Mouse (Mus musculus): ENCODE data around the gene Bhlhe23. TPM values are rescaled to one million over a fixed set of nuclear protein-coding genes. Genes with fewer than 3 reads are reported as not detected.

The Bhlhe23 gene
- polyA plus RNA-seq, 1 experiment = 0.01 TPM

DNA sequence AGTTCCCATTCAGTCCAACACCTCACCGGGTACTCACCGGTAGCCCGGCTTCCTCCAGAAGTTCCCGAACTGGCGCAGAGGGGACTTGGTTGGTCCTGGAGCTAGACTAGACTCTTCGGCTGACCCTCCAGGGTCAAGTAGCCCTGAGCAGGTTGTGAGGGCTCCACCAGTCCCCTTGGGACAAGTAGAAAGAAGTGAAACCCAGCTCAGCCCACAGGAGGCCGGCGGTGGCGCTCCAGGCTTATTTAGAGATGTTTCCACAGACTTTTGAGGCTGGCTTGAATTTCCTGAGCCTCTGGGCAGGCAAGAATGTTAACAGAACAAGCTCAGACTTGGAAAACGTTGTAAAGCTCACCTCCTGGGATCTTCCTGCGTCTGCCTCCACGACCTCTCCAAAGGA, 1.5 kb downstream of the Bhlhe23 start:
- Histone ChIP-seq H3ac (ENCODE audit: control insufficient read depth, insufficient read length, low read depth) (no peak overlapping the region), H3K36me3 (ENCODE audit: control insufficient read depth, insufficient read depth) (no peaks in the 10 kb centered on the region), H3K27me3 (ENCODE audit: control insufficient read depth, insufficient read depth, insufficient read length) (peaks cover 66% of the 10 kb centered on the region), H3K79me3 (ENCODE audit: low read depth) (no peaks in the 10 kb centered on the region), H3K79me2 (ENCODE audit: control insufficient read depth, insufficient read depth) (no peaks in the 10 kb centered on the region), H3K4me3 (ENCODE audit: insufficient read depth, poor library complexity, severe bottlenecking) (no peak overlapping the region)
- TF ChIP-seq FOSL1 (IDR thresholded peaks at IDR 0.05; ENCODE audit: insufficient read depth, low read length, poor library complexity, severe bottlenecking) (no peak), USF1 (IDR thresholded peaks at IDR 0.05; ENCODE audit: low read depth) (no peak), MYOD1 (IDR thresholded peaks at IDR 0.05; ENCODE audit: control insufficient read depth, insufficient read length, low read depth) (no peak), CEBPB (IDR thresholded peaks at IDR 0.05; ENCODE audit: low read depth) (no peak), MAX (IDR thresholded peaks at IDR 0.05) (no peak), MYOG (IDR thresholded peaks at IDR 0.05; ENCODE audit: control insufficient read depth, extremely low read depth, insufficient read length) (no peak), CTCF (IDR thresholded peaks at IDR 0.05; ENCODE audit: control insufficient read depth, insufficient read depth, insufficient read length) (no peak)

DNA sequence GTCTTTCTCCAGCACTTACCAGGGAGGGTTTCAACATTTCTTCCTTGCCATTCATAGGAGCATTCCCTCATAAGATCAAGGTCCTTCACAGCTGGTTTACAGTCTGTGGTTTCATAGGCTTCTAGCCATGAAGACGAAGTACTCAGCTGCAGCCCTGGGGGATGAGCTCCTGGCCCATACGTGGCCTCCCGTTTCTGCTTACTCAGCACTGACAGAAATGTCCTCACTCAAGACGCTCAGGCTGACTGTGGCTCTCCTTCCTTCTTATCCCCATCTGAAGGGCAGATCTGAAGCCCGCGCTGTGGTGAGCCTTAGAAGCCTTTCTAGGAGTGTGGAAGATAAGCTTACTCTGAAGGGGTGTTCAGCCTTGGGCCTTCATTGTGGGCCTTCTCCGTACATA, 11.0 kb downstream of the Bhlhe23 start:
- TF ChIP-seq MYOG (IDR thresholded peaks at IDR 0.05; ENCODE audit: control insufficient read depth, extremely low read depth, insufficient read length) (no peak), CEBPB (IDR thresholded peaks at IDR 0.05; ENCODE audit: low read depth) (no peak), USF1 (IDR thresholded peaks at IDR 0.05; ENCODE audit: low read depth) (no peak), CTCF (IDR thresholded peaks at IDR 0.05; ENCODE audit: control insufficient read depth, insufficient read depth, insufficient read length) (no peak), MAX (IDR thresholded peaks at IDR 0.05) (no peak), FOSL1 (IDR thresholded peaks at IDR 0.05; ENCODE audit: insufficient read depth, low read length, poor library complexity, severe bottlenecking) (no peak), MYOD1 (IDR thresholded peaks at IDR 0.05; ENCODE audit: control insufficient read depth, insufficient read length, low read depth) (no peak)
- Histone ChIP-seq H3K27me3 (ENCODE audit: control insufficient read depth, insufficient read depth, insufficient read length) (peaks cover 40% of the 10 kb centered on the region), H3K4me3 (ENCODE audit: insufficient read depth, poor library complexity, severe bottlenecking) (no peak overlapping the region), H3K79me2 (ENCODE audit: control insufficient read depth, insufficient read depth) (no peaks in the 10 kb centered on the region), H3ac (ENCODE audit: control insufficient read depth, insufficient read length, low read depth) (no peak overlapping the region), H3K36me3 (ENCODE audit: control insufficient read depth, insufficient read depth) (no peaks in the 10 kb centered on the region), H3K79me3 (ENCODE audit: low read depth) (no peaks in the 10 kb centered on the region)

DNA sequence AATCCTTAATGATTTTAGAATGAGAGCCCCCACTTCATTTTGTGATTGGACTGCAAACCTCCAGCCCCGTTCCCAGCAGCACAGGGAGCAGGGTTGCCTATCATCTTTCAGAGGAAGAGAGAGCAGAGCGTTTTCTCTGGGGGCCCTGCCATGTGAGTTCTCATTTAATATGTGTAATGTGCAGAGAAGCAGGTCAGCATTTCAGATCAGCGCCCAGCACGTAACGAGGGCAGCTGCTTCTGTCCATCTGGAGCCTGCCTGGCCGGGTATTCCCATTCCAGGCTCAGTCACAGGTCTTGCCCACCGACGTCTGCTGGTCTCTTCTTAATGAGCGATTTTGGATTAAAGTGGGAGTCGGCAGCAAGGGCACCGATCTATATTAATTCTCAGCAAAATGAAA, 11.7 kb downstream of the Bhlhe23 start:
- no peaks in the 10 kb centered on the region for H3K36me3 ChIP-seq (ENCODE audit: control insufficient read depth, insufficient read depth)
- H3K79me2 ChIP-seq (ENCODE audit: control insufficient read depth, insufficient read depth) = no peaks in the 10 kb centered on the region
- no peaks in the 10 kb centered on the region for H3K79me3 ChIP-seq (ENCODE audit: low read depth)
- no peak overlapping the region for H3K4me3 ChIP-seq (ENCODE audit: insufficient read depth, poor library complexity, severe bottlenecking)
- H3K27me3 ChIP-seq (ENCODE audit: control insufficient read depth, insufficient read depth, insufficient read length) = peaks cover 35% of the 10 kb centered on the region
- no peak overlapping the region for H3ac ChIP-seq (ENCODE audit: control insufficient read depth, insufficient read length, low read depth)
- TF ChIP-seq MYOD1 (IDR thresholded peaks at IDR 0.05; ENCODE audit: control insufficient read depth, insufficient read length, low read depth) (no peak), FOSL1 (IDR thresholded peaks at IDR 0.05; ENCODE audit: insufficient read depth, low read length, poor library complexity, severe bottlenecking) (no peak), CTCF (IDR thresholded peaks at IDR 0.05; ENCODE audit: control insufficient read depth, insufficient read depth, insufficient read length) (no peak), MYOG (IDR thresholded peaks at IDR 0.05; ENCODE audit: control insufficient read depth, extremely low read depth, insufficient read length) (no peak), USF1 (IDR thresholded peaks at IDR 0.05; ENCODE audit: low read depth) (no peak), MAX (IDR thresholded peaks at IDR 0.05) (no peak), CEBPB (IDR thresholded peaks at IDR 0.05; ENCODE audit: low read depth) (no peak)

DNA sequence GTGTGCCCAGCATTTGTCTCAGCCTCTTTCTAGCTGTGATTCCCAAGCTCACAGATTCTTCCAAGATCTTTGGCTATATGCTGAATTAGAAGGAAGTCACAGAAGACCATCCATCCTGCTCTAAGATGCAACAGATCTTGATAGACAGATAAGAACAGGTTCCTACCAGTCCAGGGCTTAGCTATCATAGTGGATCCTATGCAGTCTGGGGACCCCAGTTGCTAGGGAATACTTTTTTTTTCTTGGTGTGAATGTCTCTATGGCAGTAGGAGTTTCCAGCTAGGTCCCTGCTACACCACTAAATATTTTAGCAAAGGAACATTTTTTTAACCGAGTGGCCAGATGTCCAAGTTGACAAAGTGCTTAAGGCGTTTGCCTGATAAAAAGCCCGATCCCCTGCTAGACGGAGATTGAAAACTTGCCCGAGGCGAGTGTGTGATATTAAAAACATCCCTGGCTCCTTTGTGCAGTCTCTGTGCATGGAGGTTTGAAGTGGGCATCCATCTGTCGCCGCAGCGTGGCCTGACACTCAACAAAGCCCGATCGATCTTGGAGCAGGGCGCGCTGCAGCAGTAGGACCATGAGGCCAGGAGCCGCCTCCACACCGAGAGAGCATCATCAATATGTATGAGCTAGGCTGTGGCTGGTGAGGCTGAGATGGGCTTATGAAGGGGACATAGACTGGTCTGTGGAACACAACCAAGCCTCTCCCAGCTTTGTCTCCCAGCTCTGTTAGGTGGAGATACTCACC, 18.0 kb downstream of the Bhlhe23 start:
- Histone ChIP-seq H3K79me3 (ENCODE audit: low read depth) (no peaks in the 10 kb centered on the region), H3K4me3 (ENCODE audit: insufficient read depth, poor library complexity, severe bottlenecking) (no peak overlapping the region), H3K36me3 (ENCODE audit: control insufficient read depth, insufficient read depth) (no peaks in the 10 kb centered on the region), H3ac (ENCODE audit: control insufficient read depth, insufficient read length, low read depth) (no peak overlapping the region), H3K79me2 (ENCODE audit: control insufficient read depth, insufficient read depth) (no peaks in the 10 kb centered on the region), H3K27me3 (ENCODE audit: control insufficient read depth, insufficient read depth, insufficient read length) (peaks cover 24% of the 10 kb centered on the region)
- TF ChIP-seq FOSL1 (IDR thresholded peaks at IDR 0.05; ENCODE audit: insufficient read depth, low read length, poor library complexity, severe bottlenecking) = no peak
- no peak for TF ChIP-seq CEBPB (IDR thresholded peaks at IDR 0.05; ENCODE audit: low read depth)
- no peak for TF ChIP-seq MYOD1 (IDR thresholded peaks at IDR 0.05; ENCODE audit: control insufficient read depth, insufficient read length, low read depth)
- TF ChIP-seq USF1 (IDR thresholded peaks at IDR 0.05; ENCODE audit: low read depth) = no peak
- TF ChIP-seq CTCF (IDR thresholded peaks at IDR 0.05; ENCODE audit: control insufficient read depth, insufficient read depth, insufficient read length) = no peak
- no peak for TF ChIP-seq MAX (IDR thresholded peaks at IDR 0.05)
- TF ChIP-seq MYOG (IDR thresholded peaks at IDR 0.05; ENCODE audit: control insufficient read depth, extremely low read depth, insufficient read length) = no peak

DNA sequence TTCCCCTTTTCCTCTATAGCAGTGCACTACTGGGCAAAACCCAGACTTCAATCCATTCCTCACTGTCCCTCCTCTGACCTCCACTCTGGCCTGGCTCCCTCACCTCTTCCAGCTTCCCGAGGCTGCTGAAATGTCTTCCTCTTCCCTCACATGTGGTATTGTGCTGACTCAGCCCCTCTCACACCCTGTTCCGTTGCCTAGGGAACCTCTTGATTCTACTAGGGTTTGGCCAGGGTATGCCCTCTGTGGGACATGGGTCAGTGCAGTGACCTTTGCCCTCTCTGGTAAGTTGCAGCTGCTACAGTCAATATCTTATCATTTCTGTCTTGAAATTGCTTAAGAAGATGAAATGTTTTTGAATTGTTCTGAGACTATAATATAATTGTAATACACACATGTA, 19.9 kb downstream of the Bhlhe23 start:
- Histone ChIP-seq H3K4me3 (ENCODE audit: insufficient read depth, poor library complexity, severe bottlenecking) (no peak overlapping the region), H3K79me3 (ENCODE audit: low read depth) (no peaks in the 10 kb centered on the region)
- no peak for TF ChIP-seq MAX (IDR thresholded peaks at IDR 0.05)
- TF ChIP-seq MYOD1 (IDR thresholded peaks at IDR 0.05; ENCODE audit: control insufficient read depth, insufficient read length, low read depth) = no peak
- TF ChIP-seq USF1 (IDR thresholded peaks at IDR 0.05; ENCODE audit: low read depth) = no peak
- TF ChIP-seq MYOG (IDR thresholded peaks at IDR 0.05; ENCODE audit: control insufficient read depth, extremely low read depth, insufficient read length) = no peak
- TF ChIP-seq FOSL1 (IDR thresholded peaks at IDR 0.05; ENCODE audit: insufficient read depth, low read length, poor library complexity, severe bottlenecking) = no peak
- no peak for TF ChIP-seq CTCF (IDR thresholded peaks at IDR 0.05; ENCODE audit: control insufficient read depth, insufficient read depth, insufficient read length)
- no peak for TF ChIP-seq CEBPB (IDR thresholded peaks at IDR 0.05; ENCODE audit: low read depth)

More for the DNA sequence above, 19.9 kb downstream of the Bhlhe23 start:
- no peaks in the 10 kb centered on the region for H3K79me2 ChIP-seq (ENCODE audit: control insufficient read depth, insufficient read depth)
- H3ac ChIP-seq (ENCODE audit: control insufficient read depth, insufficient read length, low read depth) = no peak overlapping the region
- peaks cover 28% of the 10 kb centered on the region for H3K27me3 ChIP-seq (ENCODE audit: control insufficient read depth, insufficient read depth, insufficient read length)
- H3K36me3 ChIP-seq (ENCODE audit: control insufficient read depth, insufficient read depth) = no peaks in the 10 kb centered on the region
